Mouse (Mus musculus) C3H10T1/2 (cell line): ENCODE data around the gene Polr2h. TPM values are rescaled to one million over a fixed set of nuclear protein-coding genes. Genes with fewer than 3 reads are reported as not detected.

ENCODE experiments used
- polyA plus RNA-seq, 2 experiments: library from polyadenylated mRNA; unstranded; fragments of >200 nt; fragmentation: generic; extraction: Trizol; gene quantifications; one replicate each; pipeline ENCODE4 v1.2.1; 2012; ENCODE audit warnings: missing spikeins in 2 of 2

Gene Polr2h
- 10 to 100 TPM; 49.2 to 81.5 TPM for polyA plus RNA-seq

DNA sequence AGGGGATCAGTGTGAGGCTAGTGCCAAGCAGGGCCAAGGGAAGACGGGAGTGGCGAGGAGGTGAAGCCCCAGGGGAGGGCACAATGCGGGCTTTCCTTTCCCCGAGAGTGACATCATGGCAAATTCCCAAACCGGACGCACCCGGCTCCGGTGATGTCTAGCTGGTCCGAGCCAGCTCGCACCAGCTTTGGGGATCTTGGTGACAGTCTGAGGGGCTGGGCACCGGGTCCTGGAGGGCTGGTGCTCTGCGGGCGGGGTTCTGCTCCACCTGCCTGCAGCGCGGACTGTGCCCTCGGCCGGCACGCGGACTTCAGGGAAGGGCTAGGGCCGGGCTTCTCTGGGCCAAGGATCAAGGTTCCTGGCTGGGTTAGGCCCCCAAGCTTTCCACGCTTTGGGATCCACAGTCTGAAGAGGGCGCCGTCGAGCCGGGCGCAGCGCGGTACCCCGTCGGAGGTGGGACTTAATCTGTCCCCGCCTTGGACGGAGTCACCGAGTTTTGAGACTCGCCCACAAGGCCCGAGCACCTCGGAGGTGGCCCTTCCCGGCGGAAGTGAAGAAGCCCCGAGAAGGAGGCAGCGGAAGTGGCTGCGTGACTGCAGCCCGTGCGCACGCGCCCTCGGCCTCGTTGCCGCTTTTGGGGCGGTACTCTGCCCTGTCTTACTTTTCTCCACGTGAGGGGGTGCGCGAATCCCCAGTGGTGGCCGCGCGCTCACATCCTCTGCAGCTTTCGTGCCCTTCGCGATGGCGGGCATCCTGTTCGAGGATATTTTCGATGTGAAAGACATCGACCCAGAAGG lies at the start of gene Polr2h, which contains the start of gene Clcn2:
Polr2h (plus strand) TSS at position 485 of the 797 bp plus-strand sequence.
Clcn2 (minus strand) TSS at position 566 of the 797 bp plus-strand sequence.

DNA sequence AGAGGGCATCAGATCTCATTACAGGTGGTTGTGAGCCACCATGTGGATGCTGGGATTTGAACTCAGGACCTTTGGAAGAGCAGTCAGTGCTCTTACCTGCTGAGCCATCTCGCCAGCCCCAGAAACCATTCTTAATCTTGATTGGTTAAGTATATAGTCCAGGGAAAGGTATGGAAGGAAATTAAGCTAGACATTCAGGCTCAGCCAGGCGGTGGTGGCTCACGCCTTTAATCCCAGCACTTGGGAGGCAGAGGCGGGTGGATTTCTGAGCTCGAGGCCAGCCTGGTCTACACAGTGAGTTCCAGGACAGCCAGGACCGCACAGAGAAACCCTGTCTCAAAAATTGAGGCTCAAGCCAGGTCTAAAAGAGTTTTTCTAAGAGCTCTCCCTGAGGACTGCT lies 49.5 kb upstream of the Polr2h start, which contains the start of gene Eif4g1:
Eif4g1 (plus strand) TSS at position 301 of the 400 bp plus-strand sequence.

DNA sequence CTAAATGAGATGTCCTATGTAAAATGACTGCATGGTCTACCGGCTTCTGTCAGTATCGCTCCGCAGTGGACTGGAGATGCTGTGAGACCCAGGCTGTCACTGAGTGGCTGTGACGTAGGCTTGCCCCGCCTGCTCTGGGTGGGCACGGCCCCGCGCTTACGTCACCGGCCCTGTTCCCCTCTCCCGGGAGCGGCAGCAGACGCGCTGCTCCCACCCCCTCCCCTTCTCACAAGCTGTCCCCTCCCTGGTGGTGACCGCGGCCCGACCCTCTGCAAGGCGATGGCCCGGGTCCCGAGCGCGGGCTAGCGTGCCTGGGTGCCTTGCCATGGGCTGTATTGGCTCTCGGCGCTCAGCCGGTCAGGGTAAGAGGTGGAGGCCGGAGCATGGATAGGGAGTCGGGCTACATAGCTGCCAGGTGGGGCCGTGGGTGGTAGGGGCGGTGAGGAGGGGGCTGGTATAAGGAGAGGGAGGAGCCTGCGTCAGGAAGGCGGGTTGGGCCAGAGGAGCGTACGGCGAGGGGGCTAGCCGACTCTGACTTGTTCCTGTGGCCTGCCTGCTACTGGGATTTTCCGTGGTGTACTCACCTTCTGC lies 24.3 kb upstream of the Polr2h start, which contains the start of gene Fam131a:
Fam131a (plus strand) TSS at position 131 of the 591 bp plus-strand sequence.

DNA sequence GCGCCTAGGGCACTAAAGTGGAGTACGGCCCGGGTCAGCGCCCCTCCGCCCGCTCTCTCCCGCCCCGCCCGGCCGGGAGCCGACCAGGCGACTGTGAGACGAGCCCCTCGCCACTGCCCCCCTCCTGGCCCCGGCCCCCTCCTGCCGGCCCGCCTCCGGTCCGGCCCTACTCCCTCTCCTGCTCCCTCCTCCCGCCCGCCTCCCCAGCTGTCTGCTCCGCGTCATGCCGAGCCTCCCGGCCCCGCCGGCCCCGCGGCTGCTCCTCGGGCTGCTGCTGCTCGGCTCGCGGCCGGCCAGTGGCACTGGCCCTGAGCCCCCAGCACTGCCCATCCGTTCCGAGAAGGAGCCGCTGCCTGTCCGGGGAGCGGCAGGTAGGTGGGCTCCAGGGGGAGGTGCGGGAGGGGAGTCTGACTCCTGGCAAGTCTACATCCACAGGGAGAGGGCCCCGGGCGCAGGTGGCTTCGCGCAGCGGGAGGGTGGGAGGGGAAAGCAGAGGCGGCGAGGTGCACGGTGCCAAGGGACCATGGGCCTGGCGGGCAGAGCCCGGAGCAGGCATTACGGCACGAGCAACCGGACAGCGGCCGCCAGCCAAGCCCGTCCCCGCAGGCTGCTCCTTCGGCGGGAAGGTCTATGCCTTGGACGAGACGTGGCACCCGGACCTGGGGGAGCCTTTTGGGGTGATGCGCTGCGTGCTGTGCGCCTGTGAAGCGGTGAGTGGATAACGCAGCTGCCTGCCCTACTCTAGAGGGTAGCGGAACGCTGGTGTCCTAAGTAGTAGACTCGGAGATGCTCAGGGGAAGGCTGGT lies 15.7 kb downstream of the Polr2h start, which contains the start of gene Chrd:
Chrd (plus strand) TSS at position 203 of the 806 bp plus-strand sequence.

DNA sequence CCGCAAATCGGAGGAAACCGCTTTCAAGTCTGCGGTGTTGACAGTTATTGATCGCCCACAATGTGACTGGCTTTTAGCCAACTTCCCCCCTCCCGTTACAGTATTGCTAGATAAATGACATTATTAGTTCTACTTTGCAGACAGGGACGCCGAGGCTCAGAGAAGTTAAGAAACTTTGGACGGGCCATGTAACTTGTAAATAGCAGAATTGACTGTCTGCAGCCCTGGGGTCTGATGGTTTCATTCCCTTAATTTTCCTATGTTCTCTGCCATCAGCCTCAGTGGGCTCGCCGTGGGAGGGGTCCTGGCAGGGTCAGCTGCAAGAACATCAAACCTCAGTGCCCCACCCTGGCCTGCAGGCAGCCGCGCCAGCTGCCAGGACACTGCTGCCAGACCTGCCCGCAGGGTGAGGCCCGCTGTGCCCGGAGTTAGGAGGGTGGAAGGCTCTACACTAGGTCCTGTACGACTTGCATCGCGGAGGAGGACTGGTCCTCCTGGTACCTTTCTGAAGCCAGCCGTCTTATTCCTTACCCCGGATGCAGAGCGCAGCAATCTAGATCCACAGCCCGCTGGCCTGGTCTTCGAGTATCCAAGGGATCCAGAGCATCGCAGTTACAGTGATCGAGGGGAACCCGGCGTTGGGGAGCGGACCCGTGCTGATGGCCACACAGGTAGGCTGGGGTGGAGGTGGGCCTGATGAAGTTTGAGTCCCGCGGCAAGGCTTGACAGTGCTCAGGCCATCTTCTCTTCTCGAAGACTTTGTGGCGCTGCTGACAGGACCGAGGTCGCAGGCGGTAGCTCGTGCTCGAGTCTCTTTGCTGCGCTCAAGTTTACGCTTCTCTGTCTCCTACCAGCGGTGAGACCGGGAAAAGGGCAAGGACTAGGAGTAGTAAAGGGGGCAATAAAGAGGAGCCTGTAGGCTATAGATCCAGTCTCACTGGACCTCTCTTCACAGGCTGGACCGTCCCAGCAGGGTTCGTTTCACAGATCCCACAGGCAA lies 16.6 kb downstream of the Polr2h start, which contains the start of gene Thpo:
Thpo (minus strand) TSS at position 781 of the 1,000 bp plus-strand sequence.

Other genes starting within 250 kb of the Polr2h start
- 100 to 1,000 TPM in 1 of 2 experiments, 10 to 100 TPM in 1; 71.0 to 162 TPM for gene Eif2b5, start 218.8 kb upstream of the Polr2h start, polyA plus RNA-seq
- 10 to 100 TPM in 1 of 2 experiments, 1 to 10 TPM in 1; 4.9 to 25.9 TPM for gene Dvl3, start 200.7 kb upstream of the Polr2h start, polyA plus RNA-seq
- gene Ap2m1, start 182.2 kb upstream of the Polr2h start, polyA plus RNA-seq: 100 to 1,000 TPM; 391 to 480 TPM
- gene Abcf3, start 169.1 kb upstream of the Polr2h start, polyA plus RNA-seq: 10 to 100 TPM; 32.1 to 35.4 TPM
- under 1 TPM; 0.04 TPM for gene Vwa5b2, start 128.2 kb upstream of the Polr2h start, polyA plus RNA-seq
- gene Eef1akmt4, start 106.1 kb upstream of the Polr2h start, polyA plus RNA-seq: 10 to 100 TPM; 11.0 to 40.1 TPM
- not detected for gene Gm49333, start 106.1 kb upstream of the Polr2h start, polyA plus RNA-seq
- gene Alg3, start 105.9 kb upstream of the Polr2h start, polyA plus RNA-seq: 10 to 100 TPM; 15.6 to 35.6 TPM
- 10 to 100 TPM; 10.8 to 15.4 TPM for gene Camk2n2, start 96.4 kb upstream of the Polr2h start, polyA plus RNA-seq
- gene Ece2, start 87.8 kb upstream of the Polr2h start, polyA plus RNA-seq: 1 to 10 TPM; 1.1 to 4.3 TPM
- gene Psmd2, start 66.0 kb upstream of the Polr2h start, polyA plus RNA-seq: 100 to 1,000 TPM; 151 to 214 TPM
- gene Eif4g1, start 49.4 kb upstream of the Polr2h start, polyA plus RNA-seq: 100 to 1,000 TPM; 119 to 126 TPM
- gene Fam131a, start 24.4 kb upstream of the Polr2h start, polyA plus RNA-seq: under 1 TPM; 0.01 to 0.08 TPM
- 10 to 100 TPM in 1 of 2 experiments, 1 to 10 TPM in 1; 1.7 to 11.4 TPM for gene Clcn2, start 81 bp downstream of the Polr2h start, polyA plus RNA-seq
- gene Chrd, start 15.5 kb downstream of the Polr2h start, polyA plus RNA-seq: 1 to 10 TPM in 1 of 2 experiments, under 1 TPM in 1; 0.33 to 4.7 TPM
- 1 to 10 TPM in 1 of 2 experiments, under 1 TPM in 1; 0.70 to 1.2 TPM for gene Thpo, start 16.8 kb downstream of the Polr2h start, polyA plus RNA-seq